Mouse (Mus musculus) MEL (cell line): ENCODE data around the gene Napsa. TPM values are rescaled to one million over a fixed set of nuclear protein-coding genes. Genes with fewer than 3 reads are reported as not detected.
A peak's percentile ranks its signal among the peaks of the same experiment; 100 is the strongest.

Experiments used
- DNase-seq: peaks from one replicate; pipeline ENCODE4 v3.0.0; 2011; ENCODE audit warnings: low read depth, low spot score
- H3K27ac ChIP-seq: 2 replicates; pipeline ENCODE4 v1.5.1; 2012; ENCODE audit warnings: low read depth, mild to moderate bottlenecking, control low read depth, low read length, moderate library complexity; ENCODE audit not compliant: control insufficient read depth
- H3K27me3 ChIP-seq, 2 experiments: fragments of 150-350 bp in 1 of 2; sonication (generic) in 1 of 2; 2 replicates each; pipeline ENCODE4 v1.6.1; 2012; ENCODE audit warnings: low read length in 2 of 2, mild to moderate bottlenecking in 2 of 2, improper control_type of control experiment in 1 of 2, moderate library complexity in 1 of 2; ENCODE audit not compliant: insufficient read depth in 2 of 2, control insufficient read depth in 1 of 2
- H3K36me3 ChIP-seq, 2 experiments: 2 replicates each; pipeline ENCODE4 v1.6.1; 2012 to 2014; ENCODE audit warnings: low read length in 2 of 2, improper control_type of control experiment in 1 of 2, inconsistent platforms in 1 of 2, mild to moderate bottlenecking in 1 of 2; ENCODE audit not compliant: insufficient read depth in 2 of 2, control insufficient read depth in 1 of 2
- H3K4me1 ChIP-seq, 2 experiments: fragments of 150-350 bp in 1 of 2; sonication (generic) in 1 of 2; 2 replicates each; pipeline ENCODE4 v1.6.1; 2012; ENCODE audit warnings: low read length in 2 of 2, improper control_type of control experiment in 1 of 2, mild to moderate bottlenecking in 1 of 2; ENCODE audit not compliant: insufficient read depth in 2 of 2, control insufficient read depth in 1 of 2
- H3K4me3 ChIP-seq, 2 experiments: fragments of 150-350 bp in 1 of 2; sonication (generic) in 1 of 2; 2 replicates each; pipeline ENCODE4 v1.5.1; 2012; ENCODE audit warnings: low read depth in 2 of 2, low read length in 2 of 2, mild to moderate bottlenecking in 2 of 2, moderate library complexity in 2 of 2, control low read depth in 1 of 2, improper control_type of control experiment in 1 of 2; ENCODE audit not compliant: control insufficient read depth in 1 of 2, insufficient read depth in 1 of 2
- H3K79me2 ChIP-seq: 2 replicates; pipeline ENCODE4 v1.6.1; 2012; ENCODE audit warnings: mild to moderate bottlenecking, low read length, moderate library complexity; ENCODE audit not compliant: control insufficient read depth, poor library complexity, insufficient read depth
- H3K9ac ChIP-seq: 2 replicates; pipeline ENCODE4 v1.6.1; 2012; ENCODE audit warnings: low read depth, mild to moderate bottlenecking, control low read depth, low read length, moderate library complexity; ENCODE audit not compliant: control insufficient read depth, poor library complexity, severe bottlenecking
- H3K9me3 ChIP-seq: fragments of 150-350 bp; sonication (generic); replicated peaks from 2 replicates; pipeline ENCODE4 v1.6.1; 2012; ENCODE audit warnings: mild to moderate bottlenecking, low read length, improper control_type of control experiment, moderate library complexity; ENCODE audit not compliant: insufficient read depth
- CHD1 ChIP-seq: IDR thresholded peaks from 2 replicates; pipeline ENCODE4 v1.6.1; 2012; ENCODE audit warnings: low read depth, mild to moderate bottlenecking, inconsistent platforms, low read length, improper control_type of control experiment
- GATA1 ChIP-seq: IDR thresholded peaks from 2 replicates; pipeline ENCODE4 v1.6.1; 2011; ENCODE audit warnings: low read depth, low read length, improper control_type of control experiment
- MYB ChIP-seq: IDR thresholded peaks from 2 replicates; pipeline ENCODE4 v1.6.1; 2011; ENCODE audit warnings: mild to moderate bottlenecking, low read depth, low read length, improper control_type of control experiment
- MYC ChIP-seq: IDR thresholded peaks from 2 replicates; pipeline ENCODE4 v1.6.1; 2011; ENCODE audit warnings: low read depth, mild to moderate bottlenecking, low read length, improper control_type of control experiment, moderate library complexity
- NELFE ChIP-seq: IDR thresholded peaks from 2 replicates; pipeline ENCODE4 v1.6.1; 2011; ENCODE audit warnings: low read depth, low read length, improper control_type of control experiment
- NRF1 ChIP-seq: IDR thresholded peaks from 2 replicates; pipeline ENCODE4 v1.6.1; 2014; ENCODE audit warnings: low read depth, mild to moderate bottlenecking, inconsistent platforms, low read length, improper control_type of control experiment, moderate library complexity; ENCODE audit not compliant: poor library complexity, insufficient read depth, severe bottlenecking
- POLR2A ChIP-seq, 2 experiments: IDR thresholded peaks; 2 replicates each; pipeline ENCODE4 v1.6.1; 2011 to 2012; ENCODE audit warnings: low read length in 2 of 2, mild to moderate bottlenecking in 2 of 2, control low read depth in 1 of 2, improper control_type of control experiment in 1 of 2, low read depth in 1 of 2, moderate library complexity in 1 of 2; ENCODE audit not compliant: control insufficient read depth in 1 of 2, insufficient read depth in 1 of 2, poor library complexity in 1 of 2
- RAD21 ChIP-seq: IDR thresholded peaks from 2 replicates; pipeline ENCODE4 v1.6.1; 2011; ENCODE audit warnings: mild to moderate bottlenecking, low read depth, low read length, improper control_type of control experiment
- SIN3A ChIP-seq: IDR thresholded peaks from 2 replicates; pipeline ENCODE4 v1.6.1; 2012; ENCODE audit warnings: low read length, improper control_type of control experiment, inconsistent platforms
- USF1 ChIP-seq: IDR thresholded peaks from 2 replicates; pipeline ENCODE4 v1.6.1; 2014; ENCODE audit warnings: low read depth, mild to moderate bottlenecking, inconsistent platforms, low read length, improper control_type of control experiment, moderate library complexity
- polyA plus RNA-seq, 2 experiments: library from polyadenylated mRNA; stranded (reverse) in 1 of 2; unstranded in 1 of 2; fragments of >175 nt in 1 of 2; fragments of >200 nt in 1 of 2; gene quantifications; 2 replicates each; pipeline versions ENCODE4 v1.2.1 to v1.2.4; 2012; ENCODE audit warnings: low replicate concordance in 2 of 2, low read depth in 1 of 2; ENCODE audit not compliant: insufficient read length in 2 of 2, insufficient read depth in 1 of 2, missing spikeins in 1 of 2
- total RNA-seq: library from RNA; depleted of rRNA; stranded (reverse); fragments of 300-350 nt; gene quantifications from 2 replicates; pipeline ENCODE4 v1.2.3, GENCODE M21; 2012

The Napsa gene
- total and polyA plus RNA-seq, 3 experiments = 0.33 TPM; not detected in 2

GRCm38 (mm10) chr7:44543071-44543470, 29.1 kb upstream of the Napsa start:
- H3K79me2 ChIP-seq = peaks cover 20% of the 10 kb centered on the region
- no peak overlapping the region for H3K9ac ChIP-seq
- TF ChIP-seq SIN3A = no peak
- TF ChIP-seq USF1 = no peak
- TF ChIP-seq RAD21 = no peak
- no peak for TF ChIP-seq GATA1
- H3K36me3 ChIP-seq = no peaks in the 10 kb centered on the region; a peak in 2 of 4 replicates
- H3K9me3 ChIP-seq = no peaks in the 10 kb centered on the region
- peaks cover 0 to 10% of the 10 kb centered on the region in 2 experiments; a peak in 3 of 4 replicates for H3K4me1 ChIP-seq
- no peak for DNase-seq
- H3K27me3 ChIP-seq = no peaks in the 10 kb centered on the region
- no peak overlapping the region for H3K4me3 ChIP-seq
- no peak overlapping the region for H3K27ac ChIP-seq

- no peaks in the 10 kb centered on the region for H3K27me3 ChIP-seq
- no peak overlapping the region for H3K4me3 ChIP-seq
- no peak overlapping the region for H3K27ac ChIP-seq
- no peak overlapping the region for H3K9ac ChIP-seq
- no peaks in the 10 kb centered on the region for H3K9me3 ChIP-seq
- peaks cover 25% of the 10 kb centered on the region for H3K79me2 ChIP-seq
- no peak for TF ChIP-seq MYC
- no peak for TF ChIP-seq GATA1
- TF ChIP-seq MYB = no peak
- no peak for TF ChIP-seq POLR2A (IDR thresholded peaks at IDR 0.05; ENCODE audit: control insufficient read depth in 1 of 2, insufficient read depth in 1 of 2, low read depth in 1 of 2, low read length in 2 of 2, poor library complexity in 1 of 2)
- no peak for DNase-seq
- no peaks in the 10 kb centered on the region; a peak in 2 of 4 replicates for H3K36me3 ChIP-seq
- peaks cover 0 to 11% of the 10 kb centered on the region in 2 experiments; a peak in 3 of 4 replicates for H3K4me1 ChIP-seq
These were observed 25.9 kb upstream of the Napsa start for GRCm38 (mm10) chr7:44546274-44546673.

- Histone ChIP-seq H3K27ac (no peak overlapping the region), H3K9ac (peak overlapping the region; percentile 94), H3K79me2 (peaks cover 25% of the 10 kb centered on the region), H3K36me3 (no peaks in the 10 kb centered on the region; a peak in 2 of 4 replicates), H3K4me1 (peaks cover 0 to 11% of the 10 kb centered on the region in 2 experiments; a peak in 3 of 4 replicates), H3K9me3 (no peaks in the 10 kb centered on the region), H3K27me3 (no peaks in the 10 kb centered on the region), H3K4me3 (no peak overlapping the region)
- no peak for DNase-seq
- TF ChIP-seq RAD21 (no peak), NRF1 (no peak), NELFE (no peak), SIN3A (no peak), CHD1 (no peak)
These were observed 25.1 kb upstream of the Napsa start for GRCm38 (mm10) chr7:44547041-44547440.
